Mouse (Mus musculus): ENCODE measurements at regions not wholly inside any gene's neighbourhood (a gene's known extent, or its start where the extent isn't known, plus 50 kb on each side); places are given as distances from the start of the nearest gene placed in this dataset.

DNA sequence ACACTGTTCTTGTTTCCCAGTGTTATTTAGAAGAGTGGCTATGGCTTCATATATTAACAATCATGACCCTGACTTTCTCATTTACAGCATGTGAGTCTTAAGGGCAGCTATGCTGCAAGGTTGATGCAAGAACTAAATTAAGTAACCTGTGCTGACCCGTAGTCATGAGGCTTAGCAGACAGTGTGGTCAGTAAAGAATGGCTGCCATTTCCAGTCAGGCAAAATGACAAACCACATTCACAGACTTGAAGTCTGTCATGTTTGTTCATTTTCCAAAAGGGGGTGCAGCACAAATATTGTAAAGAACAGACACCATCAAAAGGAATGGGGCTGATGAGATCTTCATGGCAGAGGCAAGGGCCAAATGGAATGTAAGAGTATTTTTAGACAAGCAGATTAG lies 435.2 kb downstream of the Gpam start:
- no peak overlapping the region for H3K9ac ChIP-seq (ENCODE audit: low read depth, low read length)
- no peaks in the 10 kb centered on the region for H3K4me1 ChIP-seq (ENCODE audit: control insufficient read depth, insufficient read depth, low read length)
- no peaks in the 10 kb centered on the region for H3K79me2 ChIP-seq (ENCODE audit: control insufficient read depth, insufficient read depth, low read length)
- H3K27ac ChIP-seq (replicated peaks; ENCODE audit: insufficient read depth, low read depth, low read length), result no peak overlapping the region
- no peak for DNase-seq (ENCODE audit: extremely low read depth, low read depth, low spot score)
- 73% methylated on average over 1 of the region's 1 CpGs for WGBS
- H3K36me3 ChIP-seq (ENCODE audit: control insufficient read depth, insufficient read depth, low read length), result no peaks in the 10 kb centered on the region
- TF ChIP-seq POLR2A (IDR thresholded peaks at IDR 0.05; ENCODE audit: extremely low read depth, insufficient read depth, low read length) (no peak), CTCF (IDR thresholded peaks at IDR 0.05; ENCODE audit: low read depth, low read length) (no peak)
- no peak overlapping the region for H3K4me3 ChIP-seq (ENCODE audit: insufficient read depth, low read depth, low read length)
- no peaks in the 10 kb centered on the region for H3K27me3 ChIP-seq (ENCODE audit: control insufficient read depth, insufficient read depth, low read length)

DNA sequence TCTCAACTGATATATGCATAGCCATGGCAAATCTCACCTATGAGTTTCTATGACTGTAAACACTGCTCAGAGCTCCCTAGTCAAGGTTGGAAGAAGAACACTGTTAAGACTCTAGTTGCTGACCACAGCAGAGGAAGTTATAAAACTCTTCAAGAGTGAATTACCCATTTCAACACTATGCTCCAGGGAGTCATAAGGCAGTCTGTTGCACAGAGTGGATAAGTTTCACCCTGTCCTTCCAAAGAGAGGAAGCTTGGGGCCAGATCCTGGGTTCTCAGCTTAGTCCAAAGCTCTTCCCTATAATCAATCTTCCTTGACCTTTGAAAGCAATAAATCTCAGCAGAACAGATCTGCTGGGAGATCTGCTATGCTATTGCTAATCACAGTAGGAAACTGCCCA lies 438.4 kb downstream of the Gpam start:
- no peak overlapping the region for H3K9ac ChIP-seq (ENCODE audit: low read depth, low read length)
- no peak for DNase-seq (ENCODE audit: extremely low read depth, low read depth, low spot score)
- H3K27me3 ChIP-seq (ENCODE audit: control insufficient read depth, insufficient read depth, low read length), result no peaks in the 10 kb centered on the region
- no peaks in the 10 kb centered on the region for H3K79me2 ChIP-seq (ENCODE audit: control insufficient read depth, insufficient read depth, low read length)
- no peak overlapping the region for H3K4me3 ChIP-seq (ENCODE audit: insufficient read depth, low read depth, low read length)
- H3K36me3 ChIP-seq (ENCODE audit: control insufficient read depth, insufficient read depth, low read length), result no peaks in the 10 kb centered on the region
- TF ChIP-seq POLR2A (IDR thresholded peaks at IDR 0.05; ENCODE audit: extremely low read depth, insufficient read depth, low read length) (no peak), CTCF (IDR thresholded peaks at IDR 0.05; ENCODE audit: low read depth, low read length) (no peak)
- H3K4me1 ChIP-seq (ENCODE audit: control insufficient read depth, insufficient read depth, low read length), result no peaks in the 10 kb centered on the region
- no peak overlapping the region for H3K27ac ChIP-seq (replicated peaks; ENCODE audit: insufficient read depth, low read depth, low read length)

- 81% methylated on average over 4 of the region's 4 CpGs for WGBS
- H3K27ac ChIP-seq (replicated peaks; ENCODE audit: insufficient read depth, low read depth, low read length), result no peak overlapping the region
- TF ChIP-seq CTCF (IDR thresholded peaks at IDR 0.05; ENCODE audit: low read depth, low read length) (no peak), POLR2A (IDR thresholded peaks at IDR 0.05; ENCODE audit: extremely low read depth, insufficient read depth, low read length) (no peak)
- H3K4me3 ChIP-seq (ENCODE audit: insufficient read depth, low read depth, low read length), result no peak overlapping the region
- no peak for DNase-seq (ENCODE audit: extremely low read depth, low read depth, low spot score)
- H3K4me1 ChIP-seq (ENCODE audit: control insufficient read depth, insufficient read depth, low read length), result no peaks in the 10 kb centered on the region
- H3K79me2 ChIP-seq (ENCODE audit: control insufficient read depth, insufficient read depth, low read length), result no peaks in the 10 kb centered on the region
- no peaks in the 10 kb centered on the region for H3K36me3 ChIP-seq (ENCODE audit: control insufficient read depth, insufficient read depth, low read length)
- H3K9ac ChIP-seq (ENCODE audit: low read depth, low read length), result no peak overlapping the region
- H3K27me3 ChIP-seq (ENCODE audit: control insufficient read depth, insufficient read depth, low read length), result no peaks in the 10 kb centered on the region
These were observed 441.9 kb downstream of the Gpam start for GRCm38 (mm10) chr19:54685147-54685546.
